Mouse (Mus musculus): ENCODE measurements around the gene Gm6096. TPM values are rescaled to one million over a fixed set of nuclear protein-coding genes. Genes with fewer than 3 reads are reported as not detected.

Gm6096 gene
- polyA plus RNA-seq, 1 experiment from 2014 or later: not detected

GRCm38 (mm10) chr7:34226846-34227245, 24.0 kb upstream of the Gm6096 start:
- Histone ChIP-seq H3K4me2 (replicated peaks) (no peak overlapping the region), H3K4me3 (no peak overlapping the region), H3K4me1 (peaks cover 24% of the 10 kb centered on the region), H3K27me3 (no peaks in the 10 kb centered on the region), H3K9ac (no peak overlapping the region), H3K36me3 (peaks cover 50% of the 10 kb centered on the region), H3K27ac (no peak overlapping the region), H3K9me3 (replicated peaks) (no peaks in the 10 kb centered on the region)
- ATAC-seq (ENCODE audit: low FRiP score): no peak
- WGBS: 87% methylated on average over 12 of the region's 12 CpGs

GRCm38 (mm10) chr7:34228641-34229040, 22.2 kb upstream of the Gm6096 start:
- 59% methylated on average over 9 of the region's 9 CpGs for WGBS
- H3K36me3 ChIP-seq: peaks cover 34% of the 10 kb centered on the region
- peak overlapping the region; percentile 82 for H3K4me2 ChIP-seq (replicated peaks)
- peaks cover 28% of the 10 kb centered on the region for H3K4me1 ChIP-seq
- H3K9me3 ChIP-seq (replicated peaks): no peaks in the 10 kb centered on the region
- no peaks in the 10 kb centered on the region for H3K27me3 ChIP-seq
- no peak for ATAC-seq (ENCODE audit: low FRiP score)
- peak overlapping the region; percentile 79; the same call in 1 of the 2 replicates for H3K9ac ChIP-seq
- H3K27ac ChIP-seq: no peak overlapping the region
- peak overlapping the region; percentile 72 for H3K4me3 ChIP-seq

GRCm38 (mm10) chr7:34229153-34229552, 21.7 kb upstream of the Gm6096 start:
- Histone ChIP-seq H3K4me3 (peak overlapping the region; percentile 72), H3K4me1 (peaks cover 28% of the 10 kb centered on the region), H3K9me3 (replicated peaks) (no peaks in the 10 kb centered on the region), H3K36me3 (peaks cover 31% of the 10 kb centered on the region), H3K27ac (peak overlapping the region; percentile 78; the same call in 1 of the 2 replicates), H3K4me2 (replicated peaks) (peak overlapping the region; percentile 82), H3K9ac (peak overlapping the region; percentile 79), H3K27me3 (no peaks in the 10 kb centered on the region)
- 11% methylated on average over 5 of the region's 5 CpGs for WGBS
- ATAC-seq (ENCODE audit: low FRiP score): no peak

- peak; percentile 36 for ATAC-seq (ENCODE audit: low FRiP score)
Observed at GRCm38 (mm10) chr7:34229691-34230111, 21.1 kb upstream of the Gm6096 start.

GRCm38 (mm10) chr7:34230116-34230515, 20.7 kb upstream of the Gm6096 start, which contains the start of gene Gpi1:
TSS of gene Gpi1 (minus strand) at chr7:34230336.
- peaks cover 24% of the 10 kb centered on the region for H3K36me3 ChIP-seq
- no peaks in the 10 kb centered on the region for H3K9me3 ChIP-seq (replicated peaks)
- WGBS: under 1% methylated on average over 39 of the region's 39 CpGs
- H3K4me2 ChIP-seq (replicated peaks): peak within 1 kb of the TSS; percentile 82
- peak within 1 kb of the TSS; percentile 79 for H3K9ac ChIP-seq
- H3K27ac ChIP-seq: peak within 1 kb of the TSS; percentile 78
- H3K27me3 ChIP-seq: no peaks in the 10 kb centered on the region
- peaks cover 32% of the 10 kb centered on the region for H3K4me1 ChIP-seq
- H3K4me3 ChIP-seq: peak within 1 kb of the TSS; percentile 72
- peak; percentile 68 for ATAC-seq (ENCODE audit: low FRiP score)

More at GRCm38 (mm10) chr7:34229691-34230111, 21.1 kb upstream of the Gm6096 start:
- H3K4me3 ChIP-seq: peak overlapping the region; percentile 72
- peaks cover 28% of the 10 kb centered on the region for H3K4me1 ChIP-seq
- peak overlapping the region; percentile 78 for H3K27ac ChIP-seq
- peak overlapping the region; percentile 82 for H3K4me2 ChIP-seq (replicated peaks)
- H3K36me3 ChIP-seq: peaks cover 28% of the 10 kb centered on the region
- H3K9ac ChIP-seq: peak overlapping the region; percentile 79
- no peaks in the 10 kb centered on the region for H3K27me3 ChIP-seq
- no peaks in the 10 kb centered on the region for H3K9me3 ChIP-seq (replicated peaks)
- WGBS: under 1% methylated on average over 19 of the region's 19 CpGs

- H3K4me2 ChIP-seq (replicated peaks): peak overlapping the region; percentile 61
- WGBS: 47% methylated on average over 7 of the region's 7 CpGs
- no peaks in the 10 kb centered on the region for H3K27me3 ChIP-seq
- H3K27ac ChIP-seq: peak overlapping the region; percentile 86
- peaks cover 26% of the 10 kb centered on the region for H3K4me1 ChIP-seq
- no peaks in the 10 kb centered on the region for H3K9me3 ChIP-seq (replicated peaks)
- peak overlapping the region; percentile 43 for H3K4me3 ChIP-seq
- ATAC-seq (ENCODE audit: low FRiP score): 0 out of 2 replicates have a peak, but pooled peaks have one; percentile 0
- H3K9ac ChIP-seq: peak overlapping the region; percentile 59; the same call in 1 of the 2 replicates
- peaks cover 10% of the 10 kb centered on the region for H3K36me3 ChIP-seq
Observed at GRCm38 (mm10) chr7:34232785-34233725, 17.8 kb upstream of the Gm6096 start.

- Histone ChIP-seq H3K4me2 (replicated peaks) (peak overlapping the region; percentile 61), H3K27me3 (no peaks in the 10 kb centered on the region), H3K4me1 (peaks cover 17% of the 10 kb centered on the region), H3K4me3 (peak overlapping the region; percentile 43), H3K9me3 (replicated peaks) (no peaks in the 10 kb centered on the region), H3K9ac (peak overlapping the region; percentile 59), H3K27ac (peak overlapping the region; percentile 86), H3K36me3 (peaks cover 20% of the 10 kb centered on the region)
- WGBS: under 1% methylated on average over 43 of the region's 46 CpGs
- ATAC-seq (ENCODE audit: low FRiP score): peak; percentile 96
Observed at GRCm38 (mm10) chr7:34233909-34234609, 16.8 kb upstream of the Gm6096 start.

- no peak for ATAC-seq (ENCODE audit: low FRiP score)
- peak overlapping the region; percentile 59 for H3K9ac ChIP-seq
- no peaks in the 10 kb centered on the region for H3K9me3 ChIP-seq (replicated peaks)
- H3K36me3 ChIP-seq: peaks cover 29% of the 10 kb centered on the region
- peaks cover 13% of the 10 kb centered on the region for H3K4me1 ChIP-seq
- H3K4me2 ChIP-seq (replicated peaks): peak overlapping the region; percentile 61
- 3% methylated on average over 17 of the region's 17 CpGs for WGBS
- peak overlapping the region; percentile 86 for H3K27ac ChIP-seq
- peak overlapping the region; percentile 43 for H3K4me3 ChIP-seq
- H3K27me3 ChIP-seq: no peaks in the 10 kb centered on the region
Observed at GRCm38 (mm10) chr7:34234610-34235561, 16.0 kb upstream of the Gm6096 start.

- WGBS: 91% methylated on average over 5 of the region's 5 CpGs
- H3K9ac ChIP-seq: no peak overlapping the region
- H3K4me3 ChIP-seq: no peak overlapping the region
- ATAC-seq (ENCODE audit: low FRiP score): no peak
- no peak overlapping the region for H3K27ac ChIP-seq
- H3K27me3 ChIP-seq: no peaks in the 10 kb centered on the region
- H3K9me3 ChIP-seq (replicated peaks): no peaks in the 10 kb centered on the region
- H3K36me3 ChIP-seq: peaks cover 34% of the 10 kb centered on the region
- peaks cover 9% of the 10 kb centered on the region for H3K4me1 ChIP-seq
- H3K4me2 ChIP-seq (replicated peaks): no peak overlapping the region
Observed at GRCm38 (mm10) chr7:34235602-34236001, 15.2 kb upstream of the Gm6096 start.

GRCm38 (mm10) chr7:34238086-34238485, 12.8 kb upstream of the Gm6096 start:
- H3K27me3 ChIP-seq: no peaks in the 10 kb centered on the region
- H3K4me3 ChIP-seq: no peak overlapping the region
- H3K27ac ChIP-seq: no peak overlapping the region
- no peak for ATAC-seq (ENCODE audit: low FRiP score)
- no peaks in the 10 kb centered on the region for H3K9me3 ChIP-seq (replicated peaks)
- no peak overlapping the region for H3K9ac ChIP-seq
- H3K36me3 ChIP-seq: peaks cover 48% of the 10 kb centered on the region
- peaks cover 8% of the 10 kb centered on the region for H3K4me1 ChIP-seq
- 87% methylated on average over 5 of the region's 5 CpGs for WGBS
- no peak overlapping the region for H3K4me2 ChIP-seq (replicated peaks)

GRCm38 (mm10) chr7:34242176-34242575, 8.7 kb upstream of the Gm6096 start:
- no peak for ATAC-seq (ENCODE audit: low FRiP score)
- Histone ChIP-seq H3K36me3 (peaks cover 74% of the 10 kb centered on the region), H3K4me1 (no peaks in the 10 kb centered on the region), H3K9ac (no peak overlapping the region), H3K4me3 (no peak overlapping the region), H3K27me3 (no peaks in the 10 kb centered on the region), H3K27ac (no peak overlapping the region), H3K4me2 (replicated peaks) (no peak overlapping the region), H3K9me3 (replicated peaks) (no peaks in the 10 kb centered on the region)
- WGBS: 96% methylated on average over 11 of the region's 11 CpGs

All from hindbrain, embryonic 12.5 days (tissue).